Mouse (Mus musculus) olfactory bulb, adult 2 months (tissue): ENCODE results near the gene Prkag2.

ENCODE experiments used
- CTCF ChIP-seq: fragments of 200-500 bp; IDR thresholded peaks from 2 replicates; pipeline ENCODE4 v1.5.1; 2012; ENCODE audit warnings: low read depth, mild to moderate bottlenecking, low read length, moderate library complexity; ENCODE audit not compliant: insufficient read depth
- POLR2A ChIP-seq: fragments of 200-500 bp; IDR thresholded peaks from 2 replicates; pipeline ENCODE4 v1.6.1; 2012; ENCODE audit warnings: mild to moderate bottlenecking, low read depth, low read length, moderate library complexity; ENCODE audit not compliant: insufficient read depth

GRCm38 (mm10) chr5:24967898-24968535, 132.4 kb downstream of the Prkag2 start:
- no peak for TF ChIP-seq CTCF
- no peak for TF ChIP-seq POLR2A
